ENCODE assay signal across 36 mouse cellular contexts in genomic region chr15:98742766-98743428, GRCm38 (mm10). TPM values are rescaled to one million over a fixed set of nuclear protein-coding genes. Genes with fewer than 3 reads are reported as not detected.
DNase-seq lines count a peak whose midpoint lies in the region; ATAC-seq and TF ChIP-seq lines count a peak whose summit lies in the region.
"Had no signal": no experiment of that assay in that cellular context is flagged by ENCODE, and none has a peak within 500 bp of the region (broad histone marks: within the 10 kb centered on the region; RNA-seq: fewer than 3 reads in every experiment).

No protein-coding gene starts in this region.

- 73% methylated on average over 8 of the region's 8 CpGs for WGBS in lung, adult 2 months
- WGBS in stomach, postnatal 0 days: 65% methylated on average over 8 of the region's 8 CpGs
- WGBS in forebrain, embryonic 14.5 days: 86% methylated on average over 8 of the region's 8 CpGs
- WGBS in embryonic facial prominence, embryonic 10.5 days: 86% methylated on average over 8 of the region's 8 CpGs

- no peak overlapping the region for H3K4me3 ChIP-seq in layer of hippocampus, adult 2 months
- no peak overlapping the region for H3K4me3 ChIP-seq in lung, adult 2 months (replicated peaks; ENCODE audit: extremely low read depth, low read depth, low read length)
- H3K4me3 ChIP-seq in stomach, postnatal 0 days (ENCODE audit: low read depth, low read length): no peak overlapping the region
- no peak overlapping the region for H3K4me3 ChIP-seq in forebrain, embryonic 14.5 days (ENCODE audit: low read depth, low read length)
- no peak overlapping the region for H3K4me3 ChIP-seq in embryonic facial prominence, embryonic 10.5 days
- H3K4me3 ChIP-seq: embryonic facial prominence, embryonic 13.5 days; forebrain, embryonic 10.5 days; heart, adult 2 months; heart, embryonic 13.5 days; limb, embryonic 13.5 days; liver, embryonic 12.5 days; myocyte; neural tube, embryonic 12.5 days had no signal

- no peak overlapping the region for H3K4me2 ChIP-seq in stomach, postnatal 0 days (replicated peaks; ENCODE audit: low read depth)
- H3K4me2 ChIP-seq in forebrain, embryonic 14.5 days (ENCODE audit: low read length): no peak overlapping the region
- H3K4me2 ChIP-seq: embryonic facial prominence, embryonic 13.5 days; heart, embryonic 13.5 days; limb, embryonic 13.5 days; liver, embryonic 12.5 days; midbrain, embryonic 11.5 days; neural tube, embryonic 12.5 days had no signal

- peak overlapping the region; percentile 55; the same call in 1 of the 2 replicates for H3K27ac ChIP-seq in layer of hippocampus, adult 2 months
- no peak overlapping the region for H3K27ac ChIP-seq in stomach, postnatal 0 days (replicated peaks)
- no peak overlapping the region for H3K27ac ChIP-seq in forebrain, embryonic 14.5 days (ENCODE audit: low read depth, low read length)
- H3K27ac ChIP-seq in embryonic facial prominence, embryonic 10.5 days (replicated peaks): no peak overlapping the region
- H3K27ac ChIP-seq: embryonic facial prominence, embryonic 13.5 days; forebrain, embryonic 10.5 days; heart, adult 2 months; heart, embryonic 13.5 days; limb, embryonic 13.5 days; liver, embryonic 12.5 days; neural tube, embryonic 12.5 days had no signal

- no peak overlapping the region for H3K9ac ChIP-seq in stomach, postnatal 0 days (ENCODE audit: low read length)
- no peak overlapping the region for H3K9ac ChIP-seq in forebrain, embryonic 14.5 days (ENCODE audit: low read length)
- H3K9ac ChIP-seq: embryonic facial prominence, embryonic 13.5 days; heart, embryonic 13.5 days; limb, embryonic 13.5 days; liver, embryonic 12.5 days; liver, postnatal 0 days; neural tube, embryonic 12.5 days had no signal

- TF ChIP-seq EP300 in stomach, postnatal 0 days (optimal IDR thresholded peaks at IDR 0.05): no peak

- H3K4me1 ChIP-seq in lung, adult 2 months (ENCODE audit: control insufficient read depth, insufficient read depth, low read length): peaks cover 17% of the 10 kb centered on the region
- no peaks in the 10 kb centered on the region for H3K4me1 ChIP-seq in stomach, postnatal 0 days (replicated peaks; ENCODE audit: control insufficient read depth, insufficient read depth)
- H3K4me1 ChIP-seq in forebrain, embryonic 14.5 days (ENCODE audit: control insufficient read depth, insufficient read depth, low read length): no peaks in the 10 kb centered on the region
- H3K4me1 ChIP-seq in embryonic facial prominence, embryonic 10.5 days: no peaks in the 10 kb centered on the region; the same call in 1 of the 2 replicates
- H3K4me1 ChIP-seq: forebrain, embryonic 10.5 days; limb, embryonic 13.5 days; neural tube, embryonic 12.5 days had no signal

- no peak for ATAC-seq in stomach, postnatal 0 days (ENCODE audit: low FRiP score, low TSS enrichment)
- no peak for ATAC-seq in forebrain, embryonic 14.5 days
- ATAC-seq: activated CD4-positive, CD25-positive, alpha-beta regulatory T cell, adult 4 months; forebrain, embryonic 16.5 days; intestine, embryonic 16.5 days; liver, embryonic 12.5 days; liver, postnatal 0 days had no signal

- H3K36me3 ChIP-seq in stomach, postnatal 0 days (ENCODE audit: control insufficient read depth, insufficient read depth, low read length): peaks cover 14% of the 10 kb centered on the region
- peaks cover 55% of the 10 kb centered on the region for H3K36me3 ChIP-seq in forebrain, embryonic 14.5 days (ENCODE audit: control insufficient read depth, insufficient read depth, low read length)
- peaks cover 82% of the 10 kb centered on the region for H3K36me3 ChIP-seq in embryonic facial prominence, embryonic 10.5 days (replicated peaks)

- no peak for TF ChIP-seq POLR2A in lung, adult 2 months (IDR thresholded peaks at IDR 0.05; ENCODE audit: borderline replicate concordance, extremely low read depth, low read depth, low read length)

- H3K27me3 ChIP-seq in stomach, postnatal 0 days (ENCODE audit: control insufficient read depth, insufficient read depth, low read length): no peaks in the 10 kb centered on the region
- H3K27me3 ChIP-seq in forebrain, embryonic 14.5 days (replicated peaks; ENCODE audit: control insufficient read depth, insufficient read depth, low read length): no peaks in the 10 kb centered on the region
- H3K27me3 ChIP-seq in embryonic facial prominence, embryonic 10.5 days (replicated peaks; ENCODE audit: low read depth, poor library complexity, severe bottlenecking): no peaks in the 10 kb centered on the region
- H3K27me3 ChIP-seq: embryonic facial prominence, embryonic 13.5 days; heart, embryonic 13.5 days; limb, embryonic 13.5 days; liver, embryonic 12.5 days; neural tube, embryonic 12.5 days had no signal

- no peak for DNase-seq in layer of hippocampus, adult 2 months (ENCODE audit: low spot score in 2 of 2)
- DNase-seq in layer of hippocampus, postnatal 14 days (ENCODE audit: low spot score in 2 of 2): no peak
- peak; percentile 42 for DNase-seq in lung, adult 2 months
- DNase-seq in lung, postnatal 10 days: peak; percentile 25
- DNase-seq in stomach, postnatal 0 days (ENCODE audit: low spot score): peak; percentile 49
- no peak for DNase-seq in cerebellum, adult 18-20 months
- DNase-seq in forebrain, embryonic 14.5 days (ENCODE audit: low spot score): no peak
- DNase-seq in embryonic facial prominence, embryonic 10.5 days (ENCODE audit: low spot score): no peak
- DNase-seq: adrenal gland, adult 2 months; adrenal gland, postnatal 36 days; cerebellum, adult 8-10 months; cerebellum, postnatal 36 days; heart, adult 2 months; heart, postnatal 14 days; kidney, adult 9 months; layer of hippocampus, adult 9-11 months; liver, postnatal 0 days; right cerebral cortex, adult 18-20 months; spleen, adult 18-20 months had no signal

- TF ChIP-seq CTCF in layer of hippocampus, adult 2 months (conservative IDR thresholded peaks at IDR 0.05): no peak
- TF ChIP-seq CTCF in lung, adult 2 months (IDR thresholded peaks at IDR 0.05; ENCODE audit: insufficient read depth, low read length): no peak
- TF ChIP-seq CTCF in stomach, postnatal 0 days (IDR thresholded peaks at IDR 0.05; ENCODE audit: low read depth): no peak

- H3K9me3 ChIP-seq in stomach, postnatal 0 days (ENCODE audit: control insufficient read depth, low read length): no peaks in the 10 kb centered on the region
- no peaks in the 10 kb centered on the region for H3K9me3 ChIP-seq in forebrain, embryonic 14.5 days (replicated peaks; ENCODE audit: control insufficient read depth, low read length)
- H3K9me3 ChIP-seq in embryonic facial prominence, embryonic 10.5 days: no peaks in the 10 kb centered on the region
- H3K9me3 ChIP-seq: embryonic facial prominence, embryonic 13.5 days; forebrain, embryonic 10.5 days; heart, embryonic 13.5 days; limb, embryonic 13.5 days; liver, embryonic 12.5 days; neural tube, embryonic 12.5 days had no signal

RNA-seq across cellular contexts. Expression of gene Fkbp11, which starts 14.9 kb away (rescaled TPM):
- 1 to 10 TPM in 1 of 2 experiments, under 1 TPM in 1; 0.66 to 1.3 TPM for total RNA-seq in layer of hippocampus, adult 2 months (2021)
- 1 to 10 TPM; 1.3 to 2.7 TPM for total RNA-seq in layer of hippocampus, postnatal 14 days (2021)
- 11.1 and 12.5 TPM in 2 replicates for polyA plus RNA-seq in lung, adult 2 months (2012; rRNA removed)
- polyA plus RNA-seq in stomach, postnatal 0 days (2015; fragmentation: Nextera tagmentation; extraction: Ambion mirVana): 117 and 127 TPM in 2 replicates
- polyA plus RNA-seq in forebrain, embryonic 14.5 days (2014; fragmentation: Nextera tagmentation; extraction: Ambion mirVana): 2.6 and 3.8 TPM in 2 replicates
- 23.2 and 26.3 TPM in 2 replicates for polyA plus RNA-seq in embryonic facial prominence, embryonic 10.5 days (2016; fragmentation: Nextera tagmentation; extraction: Ambion mirVana)

RNA-seq across cellular contexts. Expression of gene Arf3, which starts 20.1 kb away (rescaled TPM):
- 100 to 1,000 TPM; 820 to 852 TPM for total RNA-seq in layer of hippocampus, adult 2 months (2021)
- total RNA-seq in layer of hippocampus, postnatal 14 days (2021): 100 to 1,000 TPM; 791 to 794 TPM
- polyA plus RNA-seq in lung, adult 2 months (2012; rRNA removed): 110 and 166 TPM in 2 replicates
- 29.5 and 33.1 TPM in 2 replicates for polyA plus RNA-seq in stomach, postnatal 0 days (2015; fragmentation: Nextera tagmentation; extraction: Ambion mirVana)
- polyA plus RNA-seq in forebrain, embryonic 14.5 days (2014; fragmentation: Nextera tagmentation; extraction: Ambion mirVana): 31.7 and 41.4 TPM in 2 replicates
- polyA plus RNA-seq in embryonic facial prominence, embryonic 10.5 days (2016; fragmentation: Nextera tagmentation; extraction: Ambion mirVana): 41.6 and 43.1 TPM in 2 replicates

RNA-seq across cellular contexts. Expression of gene Ccdc65, which starts 34.9 kb away (rescaled TPM):
- 1 to 10 TPM; 6.7 to 9.5 TPM for total RNA-seq in layer of hippocampus, adult 2 months (2021)
- total RNA-seq in layer of hippocampus, postnatal 14 days (2021): 10 to 100 TPM in 1 of 2 experiments, 1 to 10 TPM in 1; 8.9 to 10.1 TPM
- polyA plus RNA-seq in lung, adult 2 months (2012; rRNA removed): 3.1 and 3.6 TPM in 2 replicates
- polyA plus RNA-seq in stomach, postnatal 0 days (2015; fragmentation: Nextera tagmentation; extraction: Ambion mirVana): 0.70 and 0.76 TPM in 2 replicates
- 3.2 and 3.3 TPM in 2 replicates for polyA plus RNA-seq in forebrain, embryonic 14.5 days (2014; fragmentation: Nextera tagmentation; extraction: Ambion mirVana)
- 0.60 and 0.80 TPM in 2 replicates for polyA plus RNA-seq in embryonic facial prominence, embryonic 10.5 days (2016; fragmentation: Nextera tagmentation; extraction: Ambion mirVana)
- total RNA-seq: gastrocnemius, adult 8-10 months; gastrocnemius, postnatal 4 days; megakaryocyte, adult 5-6 weeks had no signal
- polyA plus RNA-seq: liver, postnatal 0 days had no signal

RNA-seq across cellular contexts. Expression of gene Wnt10b, which starts 35.1 kb away (rescaled TPM):
- under 1 TPM; 0.15 to 0.38 TPM for total RNA-seq in layer of hippocampus, adult 2 months (2021)
- under 1 TPM; 0.41 to 0.48 TPM for total RNA-seq in layer of hippocampus, postnatal 14 days (2021)
- 21.8 and 37.4 TPM in 2 replicates for polyA plus RNA-seq in lung, adult 2 months (2012; rRNA removed)
- polyA plus RNA-seq in stomach, postnatal 0 days (2015; fragmentation: Nextera tagmentation; extraction: Ambion mirVana): 0.11 TPM in 1 of 2 replicates, not detected in the other
- polyA plus RNA-seq in forebrain, embryonic 14.5 days (2014; fragmentation: Nextera tagmentation; extraction: Ambion mirVana): not detected in 2 replicates
- polyA plus RNA-seq in embryonic facial prominence, embryonic 10.5 days (2016; fragmentation: Nextera tagmentation; extraction: Ambion mirVana): 0.34 and 0.40 TPM in 2 replicates
- polyA plus RNA-seq: forebrain, embryonic 16.5 days; liver, embryonic 12.5 days; midbrain, postnatal 0 days had no signal

RNA-seq across cellular contexts. Expression of gene Wnt1, which starts 46.8 kb away (rescaled TPM):
- total RNA-seq in layer of hippocampus, adult 2 months (2021): not detected
- not detected for total RNA-seq in layer of hippocampus, postnatal 14 days (2021)
- not detected in 2 replicates for polyA plus RNA-seq in lung, adult 2 months (2012; rRNA removed)
- not detected in 2 replicates for polyA plus RNA-seq in stomach, postnatal 0 days (2015; fragmentation: Nextera tagmentation; extraction: Ambion mirVana)
- polyA plus RNA-seq in forebrain, embryonic 14.5 days (2014; fragmentation: Nextera tagmentation; extraction: Ambion mirVana): 0.56 TPM in 1 of 2 replicates, not detected in the other
- 1.0 and 1.5 TPM in 2 replicates for polyA plus RNA-seq in embryonic facial prominence, embryonic 10.5 days (2016; fragmentation: Nextera tagmentation; extraction: Ambion mirVana)
- total RNA-seq: adrenal gland, adult 2 months; adrenal gland, postnatal 36 days; gastrocnemius, adult 8-10 months; heart, adult 2 months; heart, postnatal 14 days; left cerebral cortex, postnatal 36 days; megakaryocyte, adult 5-6 weeks had no signal
- polyA plus RNA-seq: activated CD4-positive, CD25-positive, alpha-beta regulatory T cell, adult 4 months; embryonic facial prominence, embryonic 13.5 days; heart, adult 2 months; heart, embryonic 13.5 days; intestine, embryonic 16.5 days; large intestine, adult 2 months; limb, embryonic 13.5 days; liver, embryonic 12.5 days; liver, postnatal 0 days had no signal

Comparison
In these comparisons a context has a peak if more than half of its experiments do, and no peak if none do; other contexts are left out.
1. DNase-seq: peak in lung, adult 2 months (single experiment), lung, postnatal 10 days (single experiment) and stomach, postnatal 0 days (single experiment); none in layer of hippocampus, adult 2 months (0 of 2), layer of hippocampus, postnatal 14 days (0 of 2), cerebellum, adult 18-20 months (0 of 2), forebrain, embryonic 14.5 days (single experiment) and embryonic facial prominence, embryonic 10.5 days (single experiment).